Mouse (Mus musculus) G1E-ER4 (cell line): ENCODE data around the gene Slit3. TPM values are rescaled to one million over a fixed set of nuclear protein-coding genes. Genes with fewer than 3 reads are reported as not detected.

ENCODE experiments used
- GATA1 ChIP-seq: IDR thresholded peaks from one replicate; pipeline ENCODE4 v1.8.0; 2012; ENCODE audit warnings: low read length, inconsistent platforms
- polyA plus RNA-seq: library from polyadenylated mRNA; stranded (reverse); fragments of >175 nt; gene quantifications from 2 replicates; pipeline ENCODE4 v1.2.3, GENCODE M21; 2012

Gene Slit3
- polyA plus RNA-seq: not detected in 2 replicates

GRCm38 (mm10) chr11:35120894-35121610 lies at the start of gene Slit3:
Slit3 (plus strand) TSS chr11:35121224.
- no peak for TF ChIP-seq GATA1

GRCm38 (mm10) chr11:35071451-35071850 lies 49.6 kb upstream of the Slit3 start:
- TF ChIP-seq GATA1: no peak

- TF ChIP-seq GATA1: no peak
Observed at GRCm38 (mm10) chr11:35075411-35075810, 45.6 kb upstream of the Slit3 start.

GRCm38 (mm10) chr11:35080451-35081125 lies 40.4 kb upstream of the Slit3 start:
- TF ChIP-seq GATA1: no peak

DNA sequence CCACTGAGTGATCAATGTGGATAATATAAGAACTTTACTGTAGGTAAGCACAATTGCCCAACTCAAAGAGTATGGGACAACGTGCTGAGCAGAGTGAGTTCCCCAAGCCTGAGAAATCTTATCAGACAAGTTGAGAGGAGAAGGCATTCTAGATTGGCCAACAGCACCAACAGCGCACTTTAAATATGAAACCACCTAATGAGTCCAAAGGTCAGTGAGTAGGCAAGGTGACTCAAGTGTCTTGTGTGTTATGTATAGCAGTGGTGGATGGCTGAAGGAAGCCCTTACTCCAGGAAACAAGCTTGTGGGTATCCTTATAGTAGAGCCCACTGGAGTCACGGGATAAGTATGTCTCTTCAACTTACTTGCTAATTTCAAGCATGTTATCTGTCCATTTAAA lies 38.7 kb upstream of the Slit3 start:
- TF ChIP-seq GATA1: no peak

GRCm38 (mm10) chr11:35083049-35083448 lies 38.0 kb upstream of the Slit3 start:
- no peak for TF ChIP-seq GATA1

DNA sequence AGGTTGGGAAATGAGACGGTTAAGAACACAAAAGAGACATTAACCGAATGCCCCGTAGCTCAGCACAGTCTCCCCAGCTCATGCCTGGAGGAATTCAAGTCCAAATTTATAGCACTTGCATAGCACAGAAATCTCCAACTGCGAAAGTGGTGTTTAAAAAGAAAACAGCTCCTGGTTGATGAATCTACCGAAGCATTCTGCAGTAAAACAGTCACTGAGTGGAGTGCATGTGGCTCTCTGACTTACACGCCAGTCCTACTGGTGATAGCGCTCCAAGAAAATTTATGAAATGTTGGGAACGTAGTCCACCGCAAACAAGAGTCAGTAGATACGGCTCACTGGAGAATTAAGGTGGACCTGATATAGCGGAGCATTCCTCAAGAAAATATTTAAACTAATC lies 35.7 kb upstream of the Slit3 start:
- TF ChIP-seq GATA1: no peak

- TF ChIP-seq GATA1: no peak
Observed at GRCm38 (mm10) chr11:35086029-35086428, 35.0 kb upstream of the Slit3 start.

DNA sequence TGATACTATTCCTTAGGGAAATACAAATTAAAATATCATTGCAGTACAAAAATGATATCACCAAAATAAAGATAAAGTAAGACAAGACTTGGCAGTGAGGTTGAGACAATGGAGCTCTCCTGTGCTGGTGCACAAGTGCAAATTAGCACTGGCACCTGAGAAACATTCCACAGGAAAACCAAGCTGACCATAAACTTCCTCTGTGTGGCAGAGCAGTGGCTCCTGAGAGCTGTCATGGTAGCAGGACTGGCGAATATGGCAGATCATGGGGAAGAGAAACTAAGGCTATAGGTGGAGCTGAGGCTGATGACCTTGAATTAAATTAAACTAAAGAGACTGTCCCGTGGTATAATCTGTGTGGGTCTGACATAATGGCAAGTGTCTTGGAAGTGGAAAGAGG lies 33.6 kb upstream of the Slit3 start:
- no peak for TF ChIP-seq GATA1

- TF ChIP-seq GATA1: no peak
Observed at GRCm38 (mm10) chr11:35088136-35088535, 32.9 kb upstream of the Slit3 start.

DNA sequence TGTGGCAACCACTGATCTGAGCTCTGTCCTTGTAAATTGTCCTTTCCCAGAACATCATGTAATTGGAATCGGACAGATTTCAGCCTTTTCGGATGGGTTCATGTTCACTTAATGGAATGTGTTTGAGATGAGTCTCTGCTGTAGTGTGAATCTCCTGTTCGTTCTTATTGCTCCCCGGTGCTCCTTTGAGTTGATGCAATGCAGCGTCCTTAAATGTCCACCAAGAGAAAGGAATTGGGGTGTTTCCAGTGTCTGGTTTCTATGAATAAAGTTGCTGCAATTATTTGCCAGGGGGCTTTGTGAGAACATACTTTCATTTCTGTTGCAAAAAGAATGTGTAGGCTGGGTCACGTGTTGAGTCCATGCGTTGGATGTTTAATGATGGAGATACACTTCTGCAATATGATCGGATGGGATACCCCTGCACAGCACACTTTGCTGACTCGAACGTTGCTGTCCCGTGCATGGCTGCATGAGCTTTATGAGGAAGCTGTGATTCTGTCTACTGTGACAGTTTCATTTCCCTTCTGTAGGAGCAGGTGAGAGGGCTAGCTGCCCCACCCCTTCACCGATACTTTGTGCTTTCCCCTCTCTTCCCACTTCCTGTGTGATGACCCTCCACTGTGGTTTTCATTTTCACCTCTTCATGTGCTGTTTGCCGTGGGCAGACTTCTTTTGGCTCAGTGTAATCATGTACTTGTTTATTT lies 30.2 kb upstream of the Slit3 start:
- TF ChIP-seq GATA1: no peak

GRCm38 (mm10) chr11:35096538-35096937 lies 24.5 kb upstream of the Slit3 start:
- TF ChIP-seq GATA1: no peak

GRCm38 (mm10) chr11:35109781-35110180 lies 11.2 kb upstream of the Slit3 start:
- TF ChIP-seq GATA1: no peak

- no peak for TF ChIP-seq GATA1
Observed at GRCm38 (mm10) chr11:35110784-35111183, 10.2 kb upstream of the Slit3 start.

DNA sequence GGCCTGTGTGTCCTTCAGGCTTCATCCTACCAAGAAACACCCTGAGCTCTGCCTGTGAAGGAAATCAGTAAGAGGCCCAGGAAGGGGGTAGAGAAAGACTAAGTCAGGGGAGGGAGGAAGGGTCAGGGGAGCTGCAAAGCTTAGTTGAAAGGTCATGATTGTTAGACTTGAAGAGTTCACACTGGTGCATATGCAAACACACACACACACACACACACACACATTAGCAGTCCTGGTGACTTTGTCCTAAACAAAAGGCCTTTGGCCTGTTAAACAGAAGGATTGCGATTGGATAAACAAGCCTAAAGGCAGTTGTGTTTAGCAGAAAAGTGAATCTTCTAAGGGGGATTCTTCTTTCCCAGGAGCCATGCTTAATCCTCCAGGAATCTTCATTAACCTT lies 7.7 kb upstream of the Slit3 start:
- TF ChIP-seq GATA1: no peak

DNA sequence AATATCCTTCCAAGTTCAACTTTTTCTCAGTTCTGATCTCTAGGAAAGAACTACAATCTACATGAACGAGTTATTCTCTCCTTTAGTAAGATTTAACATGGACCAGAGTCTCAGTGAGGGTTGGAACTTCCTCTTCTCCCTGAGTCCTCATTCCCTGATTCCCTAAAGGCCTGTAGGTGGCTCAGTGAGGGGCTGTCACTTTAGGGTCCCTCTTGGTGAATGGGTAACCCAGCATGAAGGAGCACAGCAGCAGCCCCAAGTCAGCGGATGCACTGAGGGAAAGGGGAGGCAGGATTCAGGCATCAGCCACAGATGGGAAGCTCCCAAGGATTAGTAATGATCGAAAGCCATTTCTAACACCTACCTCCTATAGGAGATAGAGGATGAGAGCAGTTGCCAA lies 4.6 kb upstream of the Slit3 start:
- TF ChIP-seq GATA1: no peak
